Mouse (Mus musculus) kidney, embryonic 16.5 days (tissue): ENCODE measurements around the gene Calr3. TPM values are rescaled to one million over a fixed set of nuclear protein-coding genes. Genes with fewer than 3 reads are reported as not detected.

Source experiments
- ATAC-seq: fragments of 200-750 bp; cut with Nextera tagmentation; 2 replicates; pipeline ENCODE4 v1.8.0; 2017; ENCODE audit warnings: moderate TSS enrichment; ENCODE audit not compliant: low FRiP score, low TSS enrichment
- H3K27ac ChIP-seq: fragments of 300-500 bp; sonication (generic); 2 replicates; pipeline ENCODE4 v1.5.1; 2014; ENCODE audit warnings: low read length
- H3K27me3 ChIP-seq: fragments of 300-500 bp; sonication (generic); 2 replicates; pipeline ENCODE4 v1.6.1; 2014; ENCODE audit warnings: low read length, control low read depth, mixed read lengths; ENCODE audit not compliant: insufficient read depth
- H3K36me3 ChIP-seq: fragments of 300-500 bp; sonication (generic); 2 replicates; pipeline ENCODE4 v1.6.1; 2014; ENCODE audit warnings: low read length, control low read depth, mixed read lengths; ENCODE audit not compliant: insufficient read depth
- H3K4me1 ChIP-seq: fragments of 300-500 bp; sonication (generic); 2 replicates; pipeline ENCODE4 v1.6.1; 2014; ENCODE audit warnings: low read length, control low read depth, mixed read lengths; ENCODE audit not compliant: insufficient read depth
- H3K4me2 ChIP-seq: fragments of 300-500 bp; sonication (generic); replicated peaks from 2 replicates; pipeline ENCODE4 v1.6.1; 2014; ENCODE audit warnings: low read depth, low read length
- H3K4me3 ChIP-seq: fragments of 300-500 bp; sonication (generic); 2 replicates; pipeline ENCODE4 v1.5.1; 2014; ENCODE audit warnings: mild to moderate bottlenecking, low read length
- H3K9ac ChIP-seq: fragments of 300-500 bp; sonication (generic); replicated peaks from 2 replicates; pipeline ENCODE4 v1.6.1; 2014; ENCODE audit warnings: low read length
- H3K9me3 ChIP-seq: fragments of 300-500 bp; sonication (generic); 2 replicates; pipeline ENCODE4 v1.6.1; 2016; ENCODE audit warnings: low read length, control low read depth
- WGBS: fragments of 180-500 bp; shearing (Covaris S2); extraction: QIAGEN DNeasy Blood & Tissue Kit; methylation state at CpG from one replicate; pipeline ENCODE4 v1.1.7; 2014; 5-methylcytosine and 5-hydroxymethylcytosine counted together
- polyA plus RNA-seq: library from polyadenylated mRNA; unstranded; fragments of >200 nt; fragmentation: Nextera tagmentation; extraction: Ambion mirVana; gene quantifications from 2 replicates; pipeline ENCODE4 v1.2.1, GENCODE M21; 2015

Gene Calr3
- 2.0 and 2.1 TPM in 2 replicates for polyA plus RNA-seq

DNA sequence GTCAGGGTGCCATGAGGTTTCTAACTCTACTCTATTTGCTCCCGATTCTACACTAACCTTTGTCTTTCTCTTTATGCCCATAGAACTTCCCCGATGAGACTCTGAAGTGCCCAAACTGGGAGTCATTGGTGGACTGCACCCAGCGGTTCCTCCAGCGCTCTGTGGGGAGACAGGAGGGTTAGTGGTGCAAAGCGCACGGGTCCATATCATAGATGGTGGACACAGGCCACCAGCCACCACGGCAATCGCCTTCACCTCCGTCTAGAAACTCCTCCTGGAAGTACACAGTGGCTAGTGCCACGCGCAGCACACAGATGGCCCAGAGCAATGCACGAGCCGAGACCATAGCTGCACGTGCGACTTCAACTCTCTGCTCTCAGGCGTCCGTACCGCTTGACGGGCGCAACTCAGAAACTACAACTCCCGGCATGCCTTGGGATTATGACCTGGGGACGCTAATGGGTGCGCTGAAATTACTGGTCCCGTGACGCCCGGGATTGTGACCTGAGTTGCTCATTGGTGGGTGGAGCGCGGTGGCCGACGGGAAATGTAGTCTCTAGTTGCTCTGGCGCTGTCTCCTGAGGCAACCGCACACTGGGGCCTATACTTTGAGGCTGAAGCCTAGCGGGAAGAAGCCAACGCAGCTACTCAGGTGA, at the start of gene Calr3, which contains the start of gene 1700030K09Rik:
Gene Calr3, minus strand, starts transcription at position 533 of the 656 bp plus-strand sequence.
Gene 1700030K09Rik, plus strand, starts transcription at position 543 of the 656 bp plus-strand sequence.
- peaks cover 5% of the 10 kb centered on the region; the same call in 1 of the 2 replicates for H3K4me1 ChIP-seq
- peak within 1 kb of the TSS; percentile 74 for H3K4me2 ChIP-seq
- peak; percentile 99 for ATAC-seq
- peak within 1 kb of the TSS; percentile 52 for H3K4me3 ChIP-seq
- peak within 1 kb of the TSS; percentile 70 for H3K9ac ChIP-seq
- H3K27ac ChIP-seq, result no peak within 1 kb of the TSS
- WGBS, result 5% methylated on average over 34 of the region's 34 CpGs
- H3K36me3 ChIP-seq, result peaks cover 12% of the 10 kb centered on the region
- H3K9me3 ChIP-seq, result no peaks in the 10 kb centered on the region
- no peaks in the 10 kb centered on the region for H3K27me3 ChIP-seq

DNA sequence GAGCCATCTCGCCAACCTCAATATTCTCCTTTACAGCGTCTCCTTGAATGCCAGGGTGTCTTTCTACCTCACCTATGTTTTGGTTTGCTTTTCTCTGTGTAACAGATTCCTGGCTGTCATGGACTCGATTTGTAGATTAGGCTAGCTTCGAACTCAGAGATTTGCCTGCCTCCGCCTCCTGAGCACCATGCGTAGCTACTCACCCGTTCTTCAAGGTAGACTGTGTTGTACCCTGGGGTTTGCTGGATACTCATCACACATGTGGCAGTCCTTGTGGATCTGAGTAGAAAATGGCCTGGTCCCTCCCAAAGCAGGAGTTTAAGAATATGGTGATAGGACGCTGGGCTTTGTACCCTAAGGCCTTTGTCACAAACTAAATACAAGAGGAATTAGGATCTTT, 49.7 kb upstream of the Calr3 start:
- Histone ChIP-seq H3K27ac (peak overlapping the region; percentile 76), H3K9me3 (no peaks in the 10 kb centered on the region), H3K9ac (peak overlapping the region; percentile 77), H3K4me3 (peak overlapping the region; percentile 94), H3K27me3 (no peaks in the 10 kb centered on the region), H3K4me2 (peak overlapping the region; percentile 69), H3K36me3 (peaks cover 31% of the 10 kb centered on the region), H3K4me1 (peaks cover 20% of the 10 kb centered on the region)
- WGBS, result 12% methylated on average over 8 of the region's 8 CpGs
- ATAC-seq, result no peak

DNA sequence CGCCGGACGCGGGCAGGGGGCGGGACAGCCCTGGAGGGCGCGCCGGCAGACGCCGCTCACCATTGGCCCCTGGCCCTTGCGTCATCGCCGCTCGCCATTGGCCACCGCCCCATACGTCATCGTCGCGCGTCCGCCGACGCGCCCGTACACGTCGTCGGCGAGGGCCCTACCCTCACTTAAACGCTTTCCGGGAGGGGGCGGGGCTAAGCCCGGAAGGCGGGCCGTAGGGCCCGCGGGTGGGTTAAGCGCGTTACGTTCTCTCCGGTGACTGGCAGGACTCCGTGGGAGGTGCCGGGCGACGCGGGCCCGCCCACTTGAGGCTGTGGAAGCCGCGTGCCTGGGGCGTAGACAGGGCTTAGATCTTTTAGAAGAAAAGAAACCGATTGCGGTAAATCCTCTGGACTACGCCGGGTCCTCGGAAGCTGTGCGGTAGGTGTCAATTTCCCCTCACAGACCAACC, 49.0 kb upstream of the Calr3 start:
- Histone ChIP-seq H3K36me3 (peaks cover 39% of the 10 kb centered on the region), H3K9ac (peak overlapping the region; percentile 85), H3K4me3 (peak overlapping the region; percentile 94), H3K4me2 (peak overlapping the region; percentile 69), H3K4me1 (peaks cover 20% of the 10 kb centered on the region), H3K27ac (peak overlapping the region; percentile 76), H3K27me3 (no peaks in the 10 kb centered on the region), H3K9me3 (no peaks in the 10 kb centered on the region)
- ATAC-seq, result peak; percentile 98
- under 1% methylated on average over 49 of the region's 56 CpGs for WGBS

DNA sequence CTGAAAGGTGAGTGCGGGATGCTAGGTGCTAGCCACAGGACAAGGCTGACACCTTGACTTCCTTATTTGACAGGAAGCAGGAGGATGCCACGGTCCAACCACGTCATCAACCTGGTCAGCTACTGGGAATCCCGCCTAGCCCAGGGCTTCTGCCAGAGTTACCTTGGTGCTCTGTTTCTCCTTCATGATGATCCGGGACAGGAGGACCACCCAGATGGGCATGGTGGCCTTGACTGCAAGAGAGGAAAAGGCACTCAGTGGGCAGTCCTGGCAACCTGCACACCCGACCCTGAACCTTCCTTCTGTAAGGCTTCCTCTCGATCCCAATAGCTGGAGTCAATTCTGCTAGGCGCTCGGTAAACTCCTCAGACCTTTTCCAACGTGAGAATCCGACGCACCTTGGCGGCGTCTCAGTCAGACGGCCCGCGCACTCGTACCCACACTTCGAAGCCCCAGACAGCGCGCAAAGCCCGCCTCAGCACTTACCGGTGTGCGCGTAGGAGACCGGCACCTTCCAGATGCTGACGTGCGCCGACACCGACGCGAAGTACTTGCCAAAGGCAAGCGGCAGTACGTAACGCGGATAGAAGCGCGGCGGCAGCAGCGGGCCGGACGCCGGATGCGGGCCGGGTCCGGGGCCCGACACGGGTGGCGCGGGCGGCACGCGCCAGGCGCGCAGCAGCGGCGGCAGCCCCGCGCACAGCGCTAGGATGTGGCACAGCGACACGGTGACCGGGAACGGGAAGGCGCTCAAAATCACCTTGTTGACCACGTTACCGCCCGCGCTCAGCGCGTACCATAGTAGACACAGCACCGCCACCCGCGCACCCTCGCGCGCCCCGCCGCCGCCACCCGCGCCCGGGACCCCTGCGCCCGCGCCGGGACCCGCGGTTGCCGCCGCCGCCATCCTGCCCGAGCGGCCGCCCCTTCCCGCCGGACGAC, 48.3 kb upstream of the Calr3 start, which contains the start of gene Slc35e1:
Gene Slc35e1, minus strand, starts transcription at position 935 of the 942 bp plus-strand sequence.
- Histone ChIP-seq H3K27me3 (no peaks in the 10 kb centered on the region), H3K4me2 (peak within 1 kb of the TSS; percentile 69), H3K27ac (peak within 1 kb of the TSS; percentile 76), H3K9me3 (no peaks in the 10 kb centered on the region), H3K36me3 (peaks cover 44% of the 10 kb centered on the region), H3K4me1 (peaks cover 20% of the 10 kb centered on the region), H3K4me3 (peak within 1 kb of the TSS; percentile 94), H3K9ac (peak within 1 kb of the TSS; percentile 85)
- ATAC-seq, result peak; percentile 53
- WGBS, result under 1% methylated on average over 86 of the region's 98 CpGs

DNA sequence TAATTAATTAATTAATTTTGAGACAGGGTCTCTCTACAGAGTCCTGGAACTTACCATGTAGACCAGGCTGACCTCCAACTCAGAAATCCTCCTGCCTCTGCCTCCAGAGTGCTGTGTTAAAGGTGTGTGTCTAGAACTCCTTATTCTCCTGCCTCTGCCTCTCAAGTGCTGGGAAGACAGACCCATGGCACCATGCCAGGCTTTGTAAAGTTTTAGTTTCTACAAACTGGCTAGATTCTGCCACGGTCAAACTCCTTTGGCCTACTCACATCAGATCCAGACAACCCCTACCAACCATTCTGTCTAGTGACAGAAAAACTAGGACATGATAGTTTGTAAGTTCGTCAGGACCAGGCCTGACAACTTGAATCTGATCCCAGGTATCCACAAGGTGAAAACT, 47.3 kb upstream of the Calr3 start:
- H3K36me3 ChIP-seq, result peaks cover 39% of the 10 kb centered on the region
- H3K9me3 ChIP-seq, result no peaks in the 10 kb centered on the region
- H3K27ac ChIP-seq, result no peak overlapping the region
- WGBS, result 84% methylated on average over 2 of the region's 2 CpGs
- H3K9ac ChIP-seq, result peak overlapping the region; percentile 85
- H3K4me2 ChIP-seq, result peak overlapping the region; percentile 69
- peak overlapping the region; percentile 94 for H3K4me3 ChIP-seq
- peaks cover 20% of the 10 kb centered on the region for H3K4me1 ChIP-seq
- ATAC-seq, result no peak
- H3K27me3 ChIP-seq, result no peaks in the 10 kb centered on the region

DNA sequence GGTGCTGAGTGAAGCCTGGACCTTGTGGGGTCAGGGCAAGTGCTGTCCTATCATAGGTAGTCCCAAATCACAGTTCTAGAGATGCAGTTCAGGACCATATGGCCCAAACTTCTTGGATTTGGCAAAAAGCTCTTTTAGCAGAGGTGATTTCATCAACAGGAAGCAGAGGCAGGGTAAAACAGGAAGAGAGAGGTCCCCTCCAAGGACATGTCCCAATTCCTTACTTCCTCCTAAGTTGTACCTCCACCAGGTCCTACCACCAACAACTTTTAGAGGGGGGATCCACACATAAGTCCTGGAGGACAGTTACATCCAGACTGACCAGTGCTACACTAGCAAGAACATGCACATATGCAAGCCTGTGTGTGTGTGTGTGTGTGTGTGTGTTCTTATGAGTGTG, 43.3 kb upstream of the Calr3 start:
- H3K4me2 ChIP-seq, result no peak overlapping the region
- H3K4me3 ChIP-seq, result no peak overlapping the region
- no peak for ATAC-seq
- H3K9ac ChIP-seq, result no peak overlapping the region
- no peaks in the 10 kb centered on the region for H3K27me3 ChIP-seq
- H3K9me3 ChIP-seq, result no peaks in the 10 kb centered on the region
- H3K4me1 ChIP-seq, result peaks cover 8% of the 10 kb centered on the region
- H3K36me3 ChIP-seq, result peaks cover 50% of the 10 kb centered on the region
- H3K27ac ChIP-seq, result no peak overlapping the region

DNA sequence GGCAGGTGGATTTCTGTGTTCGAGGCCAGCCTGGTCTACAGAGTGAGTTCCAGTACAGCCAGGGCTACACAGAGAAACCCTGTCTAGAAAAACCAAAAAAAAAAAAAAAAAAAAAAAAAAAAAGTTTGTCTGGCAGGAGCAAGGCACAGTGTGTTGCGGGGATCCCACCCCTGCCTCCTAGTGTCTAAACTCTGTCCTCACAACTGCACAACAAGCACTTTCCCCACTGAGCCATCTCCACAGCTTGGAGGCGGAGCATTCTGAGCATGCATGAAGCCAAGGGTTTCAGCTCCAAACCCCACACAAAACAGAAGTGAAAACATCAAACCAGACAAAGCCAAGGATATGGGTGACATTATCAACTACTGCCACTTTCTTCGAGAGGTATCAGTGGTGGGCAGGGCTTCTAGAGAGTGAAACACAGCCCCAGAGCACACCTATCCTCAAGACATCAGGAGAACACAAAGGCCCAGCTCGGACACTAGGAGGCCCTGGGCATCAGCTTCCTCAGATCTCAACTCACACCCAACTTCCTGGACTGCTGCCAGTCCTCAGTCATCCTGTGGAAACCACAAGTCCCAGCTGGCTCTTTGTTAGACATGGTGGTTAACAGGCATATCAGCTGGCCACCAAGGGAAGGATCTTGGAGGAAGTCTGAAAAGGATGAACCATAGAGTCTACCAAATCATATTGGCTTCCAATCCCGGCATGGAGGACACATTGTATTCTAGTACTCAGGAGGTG, 42.0 kb upstream of the Calr3 start:
- no peaks in the 10 kb centered on the region for H3K4me1 ChIP-seq
- H3K27ac ChIP-seq, result no peak overlapping the region
- H3K36me3 ChIP-seq, result peaks cover 50% of the 10 kb centered on the region
- H3K9ac ChIP-seq, result no peak overlapping the region
- WGBS, result 84% methylated on average over 6 of the region's 6 CpGs
- no peak overlapping the region for H3K4me2 ChIP-seq
- no peak for ATAC-seq
- H3K27me3 ChIP-seq, result no peaks in the 10 kb centered on the region
- no peaks in the 10 kb centered on the region for H3K9me3 ChIP-seq
- H3K4me3 ChIP-seq, result no peak overlapping the region

DNA sequence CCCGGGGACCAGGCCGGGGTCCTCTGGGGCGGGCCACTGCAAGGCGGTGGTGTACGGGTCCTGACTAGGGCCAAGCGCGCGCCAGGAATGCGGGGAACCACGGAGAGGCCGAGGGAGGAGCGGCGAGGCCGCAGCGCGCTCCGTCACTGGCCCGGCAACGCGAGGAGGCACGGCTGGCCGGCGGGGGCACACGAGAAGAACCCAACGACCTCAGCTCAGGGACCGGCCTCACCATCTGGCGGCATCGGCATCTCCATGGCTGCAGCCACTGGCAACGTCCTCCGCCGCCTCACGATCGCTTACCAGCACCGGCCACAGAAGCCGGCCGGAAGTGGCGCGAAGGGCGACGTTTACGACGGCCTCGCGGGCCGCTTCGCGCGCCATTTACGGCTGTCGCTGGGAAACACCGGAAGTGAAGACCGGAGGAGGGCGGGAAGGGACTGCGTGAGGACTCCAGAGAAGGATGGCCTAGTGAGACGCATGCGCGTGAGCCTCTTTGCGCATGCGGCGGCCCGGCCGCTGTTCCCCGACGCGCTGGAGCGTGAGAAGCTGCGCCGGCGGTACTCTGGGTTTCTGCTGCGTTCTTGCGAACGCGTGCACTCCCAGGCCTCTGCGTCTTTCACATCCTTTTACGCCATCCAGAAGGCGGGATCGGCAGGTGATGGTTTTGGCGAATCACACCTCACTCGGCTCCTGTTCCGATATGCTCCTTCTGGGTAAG, 31.3 kb upstream of the Calr3 start, which contains the start of gene Cherp:
Gene Cherp, minus strand, starts transcription at position 401 of the 721 bp plus-strand sequence.
- Histone ChIP-seq H3K27me3 (no peaks in the 10 kb centered on the region), H3K27ac (peak within 1 kb of the TSS; percentile 93), H3K9ac (peak within 1 kb of the TSS; percentile 78), H3K36me3 (peaks cover 36% of the 10 kb centered on the region), H3K4me2 (peak within 1 kb of the TSS; percentile 85), H3K4me1 (peaks cover 12% of the 10 kb centered on the region), H3K4me3 (peak within 1 kb of the TSS; percentile 54), H3K9me3 (0 out of 2 replicates have a peak, but pooled peaks cover 7% of the 10 kb centered on the region)
- WGBS, result under 1% methylated on average over 76 of the region's 80 CpGs
- peak; percentile 98 for ATAC-seq

DNA sequence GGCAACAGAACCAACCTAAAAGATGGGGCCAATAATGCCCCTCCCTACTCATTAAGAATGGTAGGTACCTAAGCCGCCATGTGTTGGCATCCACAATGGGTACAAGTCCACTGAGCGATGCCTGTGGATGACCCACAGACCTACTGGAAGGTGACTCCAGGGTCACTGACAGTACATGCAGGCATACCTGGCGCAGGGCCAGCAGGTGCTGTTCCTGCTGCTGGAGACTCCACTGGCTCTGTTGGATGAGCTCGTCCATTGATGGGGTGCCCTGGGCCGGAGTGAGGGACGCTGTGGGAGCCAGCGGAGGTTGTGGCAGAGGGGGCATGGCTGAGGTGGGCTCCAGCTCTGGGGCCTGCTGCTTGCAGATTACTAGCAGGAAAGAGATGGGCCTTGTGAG, 27.0 kb upstream of the Calr3 start:
- no peak overlapping the region for H3K4me2 ChIP-seq
- H3K9me3 ChIP-seq, result no peaks in the 10 kb centered on the region
- WGBS, result 92% methylated on average over 7 of the region's 7 CpGs
- no peak for ATAC-seq
- peaks cover 70% of the 10 kb centered on the region for H3K36me3 ChIP-seq
- no peak overlapping the region for H3K4me3 ChIP-seq
- H3K27me3 ChIP-seq, result no peaks in the 10 kb centered on the region
- H3K4me1 ChIP-seq, result peaks cover 6% of the 10 kb centered on the region; the same call in 1 of the 2 replicates
- H3K27ac ChIP-seq, result no peak overlapping the region
- no peak overlapping the region for H3K9ac ChIP-seq
